Mouse (Mus musculus) left cerebral cortex, postnatal 4 days (tissue): ENCODE results near the gene Fam204a. TPM values are rescaled to one million over a fixed set of nuclear protein-coding genes. Genes with fewer than 3 reads are reported as not detected.

Experiments used
- DNase-seq: peaks from one replicate; pipeline ENCODE4 v3.0.0-alpha.2; 2022
- intact Hi-C: fragments of 180-260 bp; cut with DNase I; formaldehyde crosslinking; loops from one replicate; pipeline ENCODE4 v1.15.1; 2025
- total RNA-seq, 2 experiments: library from RNA; stranded (reverse); gene quantifications; 2 replicates each; pipeline ENCODE4 v1.2.3; 2021

The Fam204a gene
- 10 to 100 TPM; 34.8 to 36.3 TPM for total RNA-seq

- intact Hi-C loops: no loop called here
Measured at GRCm38 (mm10) chr19:60225899-60226844, at the start of gene Fam204a. Fam204a (minus strand) TSS chr19:60226701.

GRCm38 (mm10) chr19:60265789-60266188 is 39.3 kb upstream of the Fam204a start:
- intact Hi-C loops: no loop called here
- DNase-seq: no peak

More at GRCm38 (mm10) chr19:60225899-60226844, at the start of gene Fam204a:
- DNase-seq: peak; percentile 96

- intact Hi-C loops: no loop called here
- DNase-seq: no peak
Measured at GRCm38 (mm10) chr19:60260689-60261088, 34.2 kb upstream of the Fam204a start.

- DNase-seq: no peak
- intact Hi-C loops: no loop called here
Measured at GRCm38 (mm10) chr19:60252021-60252420, 25.5 kb upstream of the Fam204a start.

GRCm38 (mm10) chr19:60251197-60251596 is 24.7 kb upstream of the Fam204a start:
- DNase-seq: peak; percentile 8
- intact Hi-C loops: no loop called here

GRCm38 (mm10) chr19:60245250-60245649 is 18.7 kb upstream of the Fam204a start:
- DNase-seq: no peak
- intact Hi-C loops: no loop called here

GRCm38 (mm10) chr19:60242620-60243019 is 16.1 kb upstream of the Fam204a start:
- intact Hi-C loops: no loop called here
- DNase-seq: no peak

GRCm38 (mm10) chr19:60241916-60242602 is 15.6 kb upstream of the Fam204a start:
- no peak for DNase-seq

GRCm38 (mm10) chr19:60231542-60231941 is 5.0 kb upstream of the Fam204a start:
- no peak for DNase-seq
- intact Hi-C loops: no loop called here

More at GRCm38 (mm10) chr19:60241916-60242602, 15.6 kb upstream of the Fam204a start:
- intact Hi-C loops: no loop called here

GRCm38 (mm10) chr19:60226845-60227235 is 339 bp upstream of the Fam204a start:
- no peak for DNase-seq
- intact Hi-C loops: no loop called here

GRCm38 (mm10) chr19:60219395-60219794 is 7.1 kb downstream of the Fam204a start:
- DNase-seq: no peak
- intact Hi-C loops: no loop called here

GRCm38 (mm10) chr19:60217985-60218384 is 8.5 kb downstream of the Fam204a start:
- intact Hi-C loops: no loop called here
- peak; percentile 26 for DNase-seq

- intact Hi-C loops: no loop called here
- no peak for DNase-seq
Measured at GRCm38 (mm10) chr19:60208173-60208572, 18.3 kb downstream of the Fam204a start.

GRCm38 (mm10) chr19:60204176-60204575 is 22.3 kb downstream of the Fam204a start:
- intact Hi-C loops: no loop called here
- no peak for DNase-seq

GRCm38 (mm10) chr19:60200294-60200693 is 26.2 kb downstream of the Fam204a start:
- DNase-seq: no peak
- intact Hi-C loops: no loop called here

GRCm38 (mm10) chr19:60199152-60199551 is 27.3 kb downstream of the Fam204a start:
- intact Hi-C loops: no loop called here
- no peak for DNase-seq

- no peak for DNase-seq
- intact Hi-C loops: no loop called here
Measured at GRCm38 (mm10) chr19:60192790-60193189, 33.7 kb downstream of the Fam204a start.

- DNase-seq: no peak
- intact Hi-C loops: no loop called here
Measured at GRCm38 (mm10) chr19:60189206-60189605, 37.3 kb downstream of the Fam204a start.

- intact Hi-C loops: no loop called here
- no peak for DNase-seq
Measured at GRCm38 (mm10) chr19:60182901-60183300, 43.6 kb downstream of the Fam204a start.

GRCm38 (mm10) chr19:60182171-60182570 is 44.3 kb downstream of the Fam204a start:
- intact Hi-C loops: no loop called here
- no peak for DNase-seq

- intact Hi-C loops: no loop called here
- DNase-seq: peak; percentile 33
Measured at GRCm38 (mm10) chr19:60178771-60179563, 47.5 kb downstream of the Fam204a start.
